Comparison of ENCODE assay signal across 8 mouse cellular contexts in the genomic region with DNA sequence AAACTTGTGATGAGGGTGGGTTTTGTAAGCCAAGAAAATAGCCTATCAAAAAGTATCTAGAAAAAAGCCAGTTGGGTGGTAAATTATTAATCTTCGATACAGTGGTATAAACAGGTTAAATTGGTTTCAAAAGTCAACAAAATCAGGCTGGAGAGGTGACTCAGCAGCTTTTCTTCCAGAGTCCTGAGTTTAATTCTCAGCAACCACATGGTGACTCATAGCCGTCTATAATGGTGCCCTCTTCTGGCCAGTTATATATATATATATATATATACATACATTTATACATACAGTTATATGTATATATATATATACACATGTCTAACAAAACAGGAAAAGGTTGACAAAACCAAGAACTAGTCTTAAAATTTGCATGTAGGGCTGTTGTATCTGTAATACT. TPM values are rescaled to one million over a fixed set of nuclear protein-coding genes. Genes with fewer than 3 reads are reported as not detected.
DNase-seq lines count a peak whose midpoint lies in the region; ATAC-seq and TF ChIP-seq lines count a peak whose summit lies in the region.

No protein-coding gene starts in this region.

- no peak overlapping the region for H3K4me2 ChIP-seq in forebrain, embryonic 12.5 days
- no peak overlapping the region for H3K4me2 ChIP-seq in forebrain, embryonic 11.5 days (ENCODE audit: low read depth, low read length, severe bottlenecking)
- no peak overlapping the region for H3K4me2 ChIP-seq in stomach, postnatal 0 days (replicated peaks; ENCODE audit: low read depth)

- H3K4me1 ChIP-seq in forebrain, embryonic 12.5 days, result no peaks in the 10 kb centered on the region
- H3K4me1 ChIP-seq in forebrain, embryonic 11.5 days (replicated peaks; ENCODE audit: control insufficient read depth, insufficient read depth, low read length), result no peaks in the 10 kb centered on the region
- H3K4me1 ChIP-seq in stomach, postnatal 0 days (replicated peaks; ENCODE audit: control insufficient read depth, insufficient read depth), result no peaks in the 10 kb centered on the region

- H3K9ac ChIP-seq in forebrain, embryonic 12.5 days, result no peak overlapping the region
- no peak overlapping the region for H3K9ac ChIP-seq in forebrain, embryonic 11.5 days (ENCODE audit: low read length)
- no peak overlapping the region for H3K9ac ChIP-seq in stomach, postnatal 0 days (ENCODE audit: low read length)

- DNase-seq in forebrain, embryonic 11.5 days (ENCODE audit: low spot score), result no peak
- peak; percentile 35 for DNase-seq in urinary bladder, postnatal 14 days (ENCODE audit: low spot score)
- DNase-seq in urinary bladder, postnatal 10 days (ENCODE audit: low spot score), result no peak
- peak; percentile 52 to 78 for DNase-seq in kidney, postnatal 36 days
- peak; percentile 38 for DNase-seq in stomach, postnatal 0 days (ENCODE audit: low spot score)
- no peak for DNase-seq in testis, postnatal 14 days (ENCODE audit: low spot score)
- DNase-seq in cerebellum, adult 11-12 months, result no peak

- no peaks in the 10 kb centered on the region for H3K27me3 ChIP-seq in forebrain, embryonic 12.5 days
- no peaks in the 10 kb centered on the region for H3K27me3 ChIP-seq in forebrain, embryonic 11.5 days (ENCODE audit: control insufficient read depth, insufficient read depth, low read length)
- no peaks in the 10 kb centered on the region for H3K27me3 ChIP-seq in stomach, postnatal 0 days (ENCODE audit: control insufficient read depth, insufficient read depth, low read length)

- H3K27ac ChIP-seq in forebrain, embryonic 12.5 days, result no peak overlapping the region
- H3K27ac ChIP-seq in forebrain, embryonic 11.5 days (ENCODE audit: low read depth, low read length), result no peak overlapping the region
- H3K27ac ChIP-seq in stomach, postnatal 0 days (replicated peaks), result no peak overlapping the region

- no peak for TF ChIP-seq EP300 in stomach, postnatal 0 days (optimal IDR thresholded peaks at IDR 0.05)

- peaks cover 37% of the 10 kb centered on the region for H3K36me3 ChIP-seq in forebrain, embryonic 12.5 days (replicated peaks)
- H3K36me3 ChIP-seq in forebrain, embryonic 11.5 days (ENCODE audit: control insufficient read depth, insufficient read depth, low read length), result peaks cover 7% of the 10 kb centered on the region; the same call in 1 of the 2 replicates
- H3K36me3 ChIP-seq in stomach, postnatal 0 days (ENCODE audit: control insufficient read depth, insufficient read depth, low read length), result 0 out of 2 replicates have a peak, but pooled peaks cover 3% of the 10 kb centered on the region

- H3K9me3 ChIP-seq in forebrain, embryonic 12.5 days, result no peaks in the 10 kb centered on the region
- H3K9me3 ChIP-seq in forebrain, embryonic 11.5 days (ENCODE audit: control insufficient read depth, low read length), result no peaks in the 10 kb centered on the region
- no peaks in the 10 kb centered on the region for H3K9me3 ChIP-seq in stomach, postnatal 0 days (ENCODE audit: control insufficient read depth, low read length)

- ATAC-seq in forebrain, embryonic 12.5 days (ENCODE audit: low FRiP score), result peak; percentile 10; the same call in 1 of the 2 replicates
- ATAC-seq in forebrain, embryonic 11.5 days (replicated peaks; ENCODE audit: low FRiP score), result no peak
- peak; percentile 92 for ATAC-seq in stomach, postnatal 0 days (ENCODE audit: low FRiP score, low TSS enrichment)

- WGBS in forebrain, embryonic 12.5 days, result 80% methylated on average over 2 of the region's 2 CpGs
- WGBS in forebrain, embryonic 11.5 days, result 68% methylated on average over 2 of the region's 2 CpGs
- WGBS in stomach, postnatal 0 days, result 28% methylated on average over 2 of the region's 2 CpGs

- H3K4me3 ChIP-seq in forebrain, embryonic 12.5 days (replicated peaks), result no peak overlapping the region
- H3K4me3 ChIP-seq in forebrain, embryonic 11.5 days (ENCODE audit: low read depth, low read length), result no peak overlapping the region
- no peak overlapping the region for H3K4me3 ChIP-seq in stomach, postnatal 0 days (ENCODE audit: low read depth, low read length)

- peak; percentile 40 for TF ChIP-seq CTCF in stomach, postnatal 0 days (IDR thresholded peaks at IDR 0.05; ENCODE audit: low read depth)

RNA-seq across cellular contexts. Expression of gene Nexn, which starts 27.3 kb away (rescaled TPM):
- polyA plus RNA-seq in forebrain, embryonic 12.5 days (2016; fragmentation: Nextera tagmentation; extraction: Ambion mirVana), result 3.4 and 6.3 TPM in 2 replicates
- 3.5 and 4.3 TPM in 2 replicates for polyA plus RNA-seq in forebrain, embryonic 11.5 days (2014; fragmentation: Nextera tagmentation; extraction: Ambion mirVana)
- polyA plus RNA-seq in stomach, postnatal 0 days (2015; fragmentation: Nextera tagmentation; extraction: Ambion mirVana), result 29.8 and 37.9 TPM in 2 replicates

RNA-seq across cellular contexts. Expression of gene Fubp1, which starts 28.6 kb away (rescaled TPM):
- polyA plus RNA-seq in forebrain, embryonic 12.5 days (2016; fragmentation: Nextera tagmentation; extraction: Ambion mirVana), result 437 and 443 TPM in 2 replicates
- polyA plus RNA-seq in forebrain, embryonic 11.5 days (2014; fragmentation: Nextera tagmentation; extraction: Ambion mirVana), result 436 and 475 TPM in 2 replicates
- polyA plus RNA-seq in stomach, postnatal 0 days (2015; fragmentation: Nextera tagmentation; extraction: Ambion mirVana), result 60.2 and 60.5 TPM in 2 replicates

RNA-seq across cellular contexts. Expression of gene Dnajb4, which starts 28.7 kb away (rescaled TPM):
- 26.6 and 28.7 TPM in 2 replicates for polyA plus RNA-seq in forebrain, embryonic 12.5 days (2016; fragmentation: Nextera tagmentation; extraction: Ambion mirVana)
- polyA plus RNA-seq in forebrain, embryonic 11.5 days (2014; fragmentation: Nextera tagmentation; extraction: Ambion mirVana), result 25.2 and 28.2 TPM in 2 replicates
- polyA plus RNA-seq in stomach, postnatal 0 days (2015; fragmentation: Nextera tagmentation; extraction: Ambion mirVana), result 26.4 and 29.0 TPM in 2 replicates

Comparison
In these comparisons a context has a peak if more than half of its experiments do, and no peak if none do; other contexts are left out.
1. DNase-seq: peak in urinary bladder, postnatal 14 days (single experiment), kidney, postnatal 36 days (2 of 2) and stomach, postnatal 0 days (single experiment); none in forebrain, embryonic 11.5 days (single experiment), urinary bladder, postnatal 10 days (single experiment), testis, postnatal 14 days (single experiment) and cerebellum, adult 11-12 months (single experiment).